Mouse (Mus musculus) small intestine, adult 2 months (tissue): Measurements from ENCODE around the gene Ambra1.

Experiments used
- CTCF ChIP-seq: fragments of 200-500 bp; IDR thresholded peaks from 2 replicates; pipeline ENCODE4 v1.5.1; 2012; ENCODE audit warnings: low read depth, mild to moderate bottlenecking, control low read depth, inconsistent platforms, low read length, moderate library complexity, mixed read lengths; ENCODE audit not compliant: insufficient replicate concordance, insufficient read length; ENCODE audit errors: extremely low read depth
- POLR2A ChIP-seq: fragments of 200-500 bp; IDR thresholded peaks from 2 replicates; pipeline ENCODE4 v1.6.1; 2012; ENCODE audit warnings: low read depth, mild to moderate bottlenecking, control low read depth, inconsistent platforms, low read length, moderate library complexity

DNA sequence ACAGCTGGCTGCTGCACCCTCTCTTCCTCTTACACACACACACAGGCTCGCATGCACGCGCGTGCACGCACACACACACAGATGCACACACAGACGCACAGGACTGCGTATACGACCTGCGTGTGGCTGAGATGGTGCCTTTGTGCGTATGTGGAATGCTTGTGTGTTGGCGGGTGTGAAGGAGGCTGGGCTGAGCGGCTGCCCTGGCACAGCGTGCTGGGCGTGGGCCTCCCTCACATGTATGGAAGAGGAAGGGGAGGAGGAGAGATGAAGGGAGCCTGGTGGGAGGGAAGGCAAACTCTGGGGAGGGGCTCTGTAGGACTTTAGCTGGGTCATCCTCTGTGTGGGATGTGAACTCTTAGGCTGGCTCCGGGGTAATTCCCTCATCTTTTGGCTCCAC, 195.5 kb downstream of the Ambra1 start:
- TF ChIP-seq CTCF (no peak), POLR2A (no peak)
